In genomic region chr2:60444711-60445509, GRCm38 (mm10) we compare ENCODE assay signal across 10 mouse cellular contexts.
DNase-seq lines count a peak whose midpoint lies in the region; ATAC-seq lines count a peak whose summit lies in the region.
"Had no signal": no experiment of that assay in that cellular context is flagged by ENCODE, and none has a peak within 500 bp of the region (broad histone marks: within the 10 kb centered on the region; RNA-seq: fewer than 3 reads in every experiment).

No protein-coding gene starts in this region.

- H3K4me2 ChIP-seq in forebrain, embryonic 14.5 days (ENCODE audit: low read length) = no peak overlapping the region
- no peak overlapping the region for H3K4me2 ChIP-seq in forebrain, embryonic 15.5 days (replicated peaks)
- H3K4me2 ChIP-seq in neural tube, embryonic 13.5 days = no peak overlapping the region
- H3K4me2 ChIP-seq in hindbrain, embryonic 12.5 days (replicated peaks) = no peak overlapping the region

- H3K4me3 ChIP-seq in forebrain, embryonic 14.5 days (ENCODE audit: low read depth, low read length) = no peak overlapping the region
- H3K4me3 ChIP-seq in forebrain, embryonic 15.5 days = no peak overlapping the region
- H3K4me3 ChIP-seq in neural tube, embryonic 13.5 days = no peak overlapping the region
- no peak overlapping the region for H3K4me3 ChIP-seq in forebrain, embryonic 10.5 days
- no peak overlapping the region for H3K4me3 ChIP-seq in hindbrain, embryonic 12.5 days

- no peaks in the 10 kb centered on the region for H3K36me3 ChIP-seq in forebrain, embryonic 14.5 days (ENCODE audit: control insufficient read depth, insufficient read depth, low read length)
- no peaks in the 10 kb centered on the region for H3K36me3 ChIP-seq in forebrain, embryonic 15.5 days
- H3K36me3 ChIP-seq in neural tube, embryonic 13.5 days = no peaks in the 10 kb centered on the region
- H3K36me3 ChIP-seq in forebrain, embryonic 10.5 days (replicated peaks) = no peaks in the 10 kb centered on the region
- no peaks in the 10 kb centered on the region for H3K36me3 ChIP-seq in hindbrain, embryonic 12.5 days

- WGBS in forebrain, embryonic 14.5 days = 74% methylated on average over 9 of the region's 9 CpGs
- WGBS in forebrain, embryonic 15.5 days = 64% methylated on average over 9 of the region's 9 CpGs
- WGBS in neural tube, embryonic 13.5 days = 62% methylated on average over 9 of the region's 9 CpGs
- WGBS in forebrain, embryonic 10.5 days = 88% methylated on average over 9 of the region's 9 CpGs
- WGBS in hindbrain, embryonic 12.5 days = 77% methylated on average over 9 of the region's 9 CpGs

- DNase-seq in forebrain, embryonic 14.5 days (ENCODE audit: low spot score) = peak; percentile 39
- peak; percentile 56 to 83 for DNase-seq in frontal cortex, adult 2 months (ENCODE audit: extremely low spot score in 1 of 2, low spot score in 1 of 2)
- DNase-seq in layer of hippocampus, adult 11-12 months (ENCODE audit: low spot score) = peak; percentile 67
- no peak for DNase-seq in Muller cell, postnatal 12 days (ENCODE audit: inconsistent ontology term)
- DNase-seq in forebrain, embryonic 10.5 days (ENCODE audit: extremely low spot score, low spot score) = no peak

- ATAC-seq in forebrain, embryonic 14.5 days = no peak
- ATAC-seq in forebrain, embryonic 15.5 days (replicated peaks) = no peak
- peak; percentile 76 for ATAC-seq in neural tube, embryonic 13.5 days (ENCODE audit: low read depth)
- no peak for ATAC-seq in hindbrain, embryonic 12.5 days (ENCODE audit: low FRiP score)
- ATAC-seq: inflammation-experienced regulatory T-cells, adult 6 months had no signal

- no peak overlapping the region for H3K9ac ChIP-seq in forebrain, embryonic 14.5 days (ENCODE audit: low read length)
- no peak overlapping the region for H3K9ac ChIP-seq in forebrain, embryonic 15.5 days (replicated peaks)
- H3K9ac ChIP-seq in neural tube, embryonic 13.5 days = no peak overlapping the region
- no peak overlapping the region for H3K9ac ChIP-seq in hindbrain, embryonic 12.5 days

- no peaks in the 10 kb centered on the region for H3K27me3 ChIP-seq in forebrain, embryonic 14.5 days (replicated peaks; ENCODE audit: control insufficient read depth, insufficient read depth, low read length)
- no peaks in the 10 kb centered on the region for H3K27me3 ChIP-seq in forebrain, embryonic 15.5 days
- no peaks in the 10 kb centered on the region for H3K27me3 ChIP-seq in neural tube, embryonic 13.5 days
- peaks cover 5% of the 10 kb centered on the region for H3K27me3 ChIP-seq in forebrain, embryonic 10.5 days (ENCODE audit: poor library complexity, severe bottlenecking)
- H3K27me3 ChIP-seq in hindbrain, embryonic 12.5 days = no peaks in the 10 kb centered on the region

- H3K27ac ChIP-seq in forebrain, embryonic 14.5 days (ENCODE audit: low read depth, low read length) = no peak overlapping the region
- H3K27ac ChIP-seq in forebrain, embryonic 15.5 days (replicated peaks) = no peak overlapping the region
- no peak overlapping the region; the same call in 1 of the 2 replicates for H3K27ac ChIP-seq in neural tube, embryonic 13.5 days (replicated peaks)
- no peak overlapping the region for H3K27ac ChIP-seq in forebrain, embryonic 10.5 days
- H3K27ac ChIP-seq in hindbrain, embryonic 12.5 days = no peak overlapping the region
- H3K27ac ChIP-seq: macrophage had no signal

- peaks cover 8% of the 10 kb centered on the region; the same call in 1 of the 2 replicates for H3K4me1 ChIP-seq in forebrain, embryonic 14.5 days (ENCODE audit: control insufficient read depth, insufficient read depth, low read length)
- H3K4me1 ChIP-seq in forebrain, embryonic 15.5 days = peaks cover 6% of the 10 kb centered on the region; the same call in 1 of the 2 replicates
- peaks cover 10% of the 10 kb centered on the region; the same call in 1 of the 2 replicates for H3K4me1 ChIP-seq in neural tube, embryonic 13.5 days (replicated peaks)
- H3K4me1 ChIP-seq in forebrain, embryonic 10.5 days = peaks cover 7% of the 10 kb centered on the region
- H3K4me1 ChIP-seq in hindbrain, embryonic 12.5 days = no peaks in the 10 kb centered on the region

- no peaks in the 10 kb centered on the region for H3K9me3 ChIP-seq in forebrain, embryonic 14.5 days (replicated peaks; ENCODE audit: control insufficient read depth, low read length)
- H3K9me3 ChIP-seq in forebrain, embryonic 15.5 days = no peaks in the 10 kb centered on the region
- H3K9me3 ChIP-seq in neural tube, embryonic 13.5 days = no peaks in the 10 kb centered on the region
- H3K9me3 ChIP-seq in forebrain, embryonic 10.5 days = no peaks in the 10 kb centered on the region
- no peaks in the 10 kb centered on the region for H3K9me3 ChIP-seq in hindbrain, embryonic 12.5 days (replicated peaks)

Comparison
In these comparisons a context has a peak if more than half of its experiments do, and no peak if none do; other contexts are left out.
1. DNase-seq: peak in forebrain, embryonic 14.5 days (single experiment), frontal cortex, adult 2 months (2 of 2) and layer of hippocampus, adult 11-12 months (single experiment); none in Muller cell, postnatal 12 days (single experiment) and forebrain, embryonic 10.5 days (single experiment).